Mouse (Mus musculus) liver, embryonic 15.5 days (tissue): ENCODE results near the gene Lamb1. TPM values are rescaled to one million over a fixed set of nuclear protein-coding genes. Genes with fewer than 3 reads are reported as not detected.

Source experiments
- ATAC-seq: fragments of 200-750 bp; cut with Nextera tagmentation; 2 replicates; pipeline ENCODE4 v1.8.0; 2017; ENCODE audit warnings: moderate number of reproducible peaks, mild to moderate bottlenecking, moderate library complexity; ENCODE audit not compliant: insufficient read depth
- H3K27ac ChIP-seq: fragments of 300-500 bp; sonication (generic); replicated peaks from 2 replicates; pipeline ENCODE4 v1.5.1; 2015; ENCODE audit warnings: mild to moderate bottlenecking, inconsistent platforms
- H3K27me3 ChIP-seq: fragments of 300-500 bp; sonication (generic); 2 replicates; pipeline ENCODE4 v1.6.1; 2015; ENCODE audit warnings: mild to moderate bottlenecking, inconsistent platforms
- H3K36me3 ChIP-seq: fragments of 300-500 bp; sonication (generic); replicated peaks from 2 replicates; pipeline ENCODE4 v1.6.1; 2015; ENCODE audit warnings: moderate library complexity, mild to moderate bottlenecking, inconsistent platforms
- H3K4me1 ChIP-seq: fragments of 300-500 bp; sonication (generic); replicated peaks from 2 replicates; pipeline ENCODE4 v1.6.1; 2015; ENCODE audit warnings: inconsistent platforms
- H3K4me2 ChIP-seq: fragments of 300-500 bp; sonication (generic); 2 replicates; pipeline ENCODE4 v1.6.1; 2015; ENCODE audit warnings: moderate library complexity, mild to moderate bottlenecking, inconsistent platforms
- H3K4me3 ChIP-seq: fragments of 300-500 bp; sonication (generic); replicated peaks from 2 replicates; pipeline ENCODE4 v1.5.1; 2015; ENCODE audit warnings: mild to moderate bottlenecking, inconsistent platforms
- H3K9ac ChIP-seq: fragments of 300-500 bp; sonication (generic); 2 replicates; pipeline ENCODE4 v1.6.1; 2015; ENCODE audit warnings: moderate library complexity, mild to moderate bottlenecking, inconsistent platforms
- H3K9me3 ChIP-seq: fragments of 300-500 bp; sonication (generic); replicated peaks from 2 replicates; pipeline ENCODE4 v1.6.1; 2016; ENCODE audit warnings: inconsistent platforms
- WGBS: fragments of 180-500 bp; shearing (Covaris S2); methylation state at CpG from one replicate; pipeline ENCODE4 v1.1.7; 2015; ENCODE audit warnings: mixed read lengths; ENCODE audit not compliant: insufficient replicate concordance; 5-methylcytosine and 5-hydroxymethylcytosine counted together
- polyA plus RNA-seq: library from polyadenylated mRNA; unstranded; fragments of >200 nt; fragmentation: Nextera tagmentation; extraction: Ambion mirVana; gene quantifications from 2 replicates; pipeline ENCODE4 v1.2.1, GENCODE M21; 2015

Gene Lamb1
- polyA plus RNA-seq, 1 experiment from 2014 or later = 4.0 TPM

DNA sequence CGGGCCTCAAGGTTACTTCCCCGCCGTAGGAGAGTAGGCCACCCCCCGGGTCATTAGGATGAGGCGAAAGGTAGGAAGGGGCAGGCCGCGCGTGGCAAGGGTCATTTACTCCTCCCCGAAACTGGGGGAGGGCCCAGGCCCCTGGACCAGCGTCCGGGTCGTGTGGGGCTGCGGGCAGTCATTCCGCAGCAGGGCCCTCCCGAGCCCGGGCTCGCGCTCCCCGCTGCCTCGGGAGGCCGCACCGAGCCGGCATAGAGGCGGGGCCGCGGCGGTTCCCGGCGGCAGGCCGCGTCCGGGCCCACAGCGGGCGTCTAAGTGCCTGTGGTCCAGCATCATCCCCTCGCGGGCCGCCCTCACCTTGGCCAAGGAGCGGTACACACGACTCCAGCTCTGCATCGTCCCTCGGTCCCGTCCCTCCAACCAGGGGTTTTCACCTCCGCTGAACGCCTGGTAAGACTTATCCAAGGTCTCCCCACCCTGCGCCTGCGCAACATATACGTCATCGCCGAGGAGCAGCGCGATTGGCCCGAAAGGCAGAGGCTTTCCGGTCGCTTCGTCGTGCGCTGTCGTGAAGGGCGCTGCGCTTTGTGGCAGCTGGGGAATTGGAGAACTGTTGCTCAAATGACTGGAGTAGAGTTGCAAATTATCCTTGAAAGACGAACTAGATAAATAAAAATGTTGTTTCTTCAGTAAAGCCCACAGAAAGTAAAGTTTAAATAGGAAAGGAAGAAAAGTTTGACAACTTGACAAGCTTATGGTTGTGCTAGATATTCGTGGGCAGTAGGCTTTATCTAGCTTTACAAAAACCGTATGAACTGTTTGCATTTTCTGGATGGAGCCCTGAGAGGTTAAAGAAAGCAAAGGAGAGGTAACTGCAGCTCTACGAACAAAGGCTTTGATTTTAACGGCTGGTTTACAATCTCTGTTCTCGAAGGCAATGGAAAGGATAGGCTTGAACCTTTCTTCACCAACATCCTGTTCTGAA, 86.2 kb downstream of the Lamb1 start, which contains the start of gene Dld:
Dld (minus strand) TSS at position 510 of the 985 bp plus-strand sequence.
- H3K4me2 ChIP-seq = peak within 1 kb of the TSS; percentile 80
- no peaks in the 10 kb centered on the region for H3K27me3 ChIP-seq
- H3K9me3 ChIP-seq = no peaks in the 10 kb centered on the region
- peak within 1 kb of the TSS; percentile 84 for H3K27ac ChIP-seq
- H3K4me1 ChIP-seq = peaks cover 18% of the 10 kb centered on the region
- peaks cover 22% of the 10 kb centered on the region for H3K36me3 ChIP-seq
- 4% methylated on average over 66 of the region's 66 CpGs for WGBS
- H3K9ac ChIP-seq = peak within 1 kb of the TSS; percentile 87
- peak within 1 kb of the TSS; percentile 95 for H3K4me3 ChIP-seq
- peak; percentile 97 for ATAC-seq

DNA sequence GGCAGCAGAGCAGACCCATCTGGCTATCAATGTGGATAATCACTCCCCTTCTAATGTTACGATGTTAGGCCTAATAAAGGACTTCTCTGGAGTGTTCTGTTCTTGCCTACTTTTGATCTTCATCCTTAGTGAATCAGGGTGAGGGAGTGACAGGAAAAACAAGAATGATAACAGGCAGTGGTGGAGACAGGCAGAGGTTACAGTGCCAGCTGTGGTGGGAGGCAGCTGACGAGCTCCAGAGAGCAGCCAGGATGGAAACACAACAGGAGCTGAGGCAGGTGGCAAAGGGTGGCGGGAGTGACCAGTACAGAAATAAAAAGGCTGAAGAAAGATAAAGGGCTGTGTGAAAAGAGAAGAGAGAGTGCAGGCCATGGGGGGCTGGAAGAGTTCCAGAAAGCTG, 101.4 kb downstream of the Lamb1 start:
- H3K4me1 ChIP-seq = no peaks in the 10 kb centered on the region
- H3K36me3 ChIP-seq = no peaks in the 10 kb centered on the region
- no peaks in the 10 kb centered on the region for H3K9me3 ChIP-seq
- no peaks in the 10 kb centered on the region for H3K27me3 ChIP-seq
- 55% methylated on average over 3 of the region's 3 CpGs for WGBS
- H3K9ac ChIP-seq = no peak overlapping the region
- H3K4me3 ChIP-seq = no peak overlapping the region
- no peak for ATAC-seq
- H3K27ac ChIP-seq = no peak overlapping the region
- no peak overlapping the region for H3K4me2 ChIP-seq

GRCm38 (mm10) chr12:31367721-31368120, 102.7 kb downstream of the Lamb1 start:
- WGBS = 72% methylated on average over 5 of the region's 5 CpGs

DNA sequence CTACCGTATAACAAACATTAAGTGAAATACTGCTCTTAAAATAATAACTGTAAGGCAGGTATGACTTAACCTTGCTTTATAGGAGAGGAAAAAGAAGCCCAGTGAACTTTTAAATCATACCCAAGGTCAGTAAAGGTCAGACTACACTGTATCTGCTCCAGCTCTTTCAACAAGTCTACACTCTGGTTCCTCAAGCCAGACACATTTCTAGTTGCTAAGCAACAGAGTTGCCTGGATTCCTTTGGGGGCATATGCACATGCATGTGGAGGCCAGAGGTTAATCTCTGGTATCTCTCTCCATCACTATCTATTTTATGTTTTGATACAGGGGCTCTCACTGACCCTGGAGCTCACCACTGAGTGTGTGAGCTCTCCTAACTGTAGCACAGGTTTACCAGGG, 104.1 kb downstream of the Lamb1 start:
- 75% methylated on average over 1 of the region's 1 CpGs for WGBS

More at GRCm38 (mm10) chr12:31367721-31368120, 102.7 kb downstream of the Lamb1 start:
- Histone ChIP-seq H3K4me1 (no peaks in the 10 kb centered on the region), H3K36me3 (no peaks in the 10 kb centered on the region), H3K9me3 (no peaks in the 10 kb centered on the region), H3K4me3 (no peak overlapping the region), H3K27ac (no peak overlapping the region), H3K9ac (no peak overlapping the region), H3K4me2 (no peak overlapping the region), H3K27me3 (no peaks in the 10 kb centered on the region)
- ATAC-seq = no peak

GRCm38 (mm10) chr12:31369656-31370055, 104.6 kb downstream of the Lamb1 start:
- WGBS = 60% methylated on average over 7 of the region's 7 CpGs
- H3K36me3 ChIP-seq = no peaks in the 10 kb centered on the region
- no peak overlapping the region for H3K4me3 ChIP-seq
- no peaks in the 10 kb centered on the region for H3K27me3 ChIP-seq
- H3K27ac ChIP-seq = no peak overlapping the region
- H3K9me3 ChIP-seq = no peaks in the 10 kb centered on the region
- no peaks in the 10 kb centered on the region for H3K4me1 ChIP-seq
- ATAC-seq = no peak
- no peak overlapping the region for H3K9ac ChIP-seq
- no peak overlapping the region for H3K4me2 ChIP-seq

More for the DNA sequence above, 104.1 kb downstream of the Lamb1 start:
- Histone ChIP-seq H3K4me3 (no peak overlapping the region), H3K4me1 (no peaks in the 10 kb centered on the region), H3K27me3 (no peaks in the 10 kb centered on the region), H3K36me3 (no peaks in the 10 kb centered on the region), H3K4me2 (no peak overlapping the region), H3K9ac (no peak overlapping the region), H3K9me3 (no peaks in the 10 kb centered on the region), H3K27ac (no peak overlapping the region)
- ATAC-seq = no peak

GRCm38 (mm10) chr12:31374603-31375282, 109.7 kb downstream of the Lamb1 start:
- H3K4me2 ChIP-seq = no peak overlapping the region
- no peaks in the 10 kb centered on the region for H3K36me3 ChIP-seq
- ATAC-seq = no peak
- whole genome bisulfite sequencing = 24% methylated on average over 9 of the region's 9 CpGs
- no peaks in the 10 kb centered on the region for H3K27me3 ChIP-seq
- H3K9me3 ChIP-seq = no peaks in the 10 kb centered on the region
- no peak overlapping the region for H3K9ac ChIP-seq
- no peak overlapping the region for H3K27ac ChIP-seq
- H3K4me1 ChIP-seq = 0 out of 2 replicates have a peak, but pooled peaks cover 11% of the 10 kb centered on the region
- no peak overlapping the region for H3K4me3 ChIP-seq

- Histone ChIP-seq H3K9me3 (no peaks in the 10 kb centered on the region), H3K27ac (no peak overlapping the region), H3K27me3 (no peaks in the 10 kb centered on the region), H3K4me2 (no peak overlapping the region), H3K36me3 (no peaks in the 10 kb centered on the region), H3K4me1 (0 out of 2 replicates have a peak, but pooled peaks cover 11% of the 10 kb centered on the region), H3K9ac (no peak overlapping the region), H3K4me3 (no peak overlapping the region)
- ATAC-seq = no peak
- 50% methylated on average over 4 of the region's 4 CpGs for WGBS
Measured at GRCm38 (mm10) chr12:31375283-31375615, 110.2 kb downstream of the Lamb1 start.

- no peaks in the 10 kb centered on the region for H3K36me3 ChIP-seq
- 0 out of 2 replicates have a peak, but pooled peaks cover 11% of the 10 kb centered on the region for H3K4me1 ChIP-seq
- WGBS = 17% methylated on average over 13 of the region's 13 CpGs
- no peak overlapping the region for H3K9ac ChIP-seq
- peak overlapping the region; percentile 36 for H3K4me2 ChIP-seq
- no peak for ATAC-seq
- no peaks in the 10 kb centered on the region for H3K27me3 ChIP-seq
- H3K27ac ChIP-seq = no peak overlapping the region
- peak overlapping the region; percentile 8; the same call in 1 of the 2 replicates for H3K4me3 ChIP-seq
- H3K9me3 ChIP-seq = no peaks in the 10 kb centered on the region
Measured at GRCm38 (mm10) chr12:31376326-31376950, 111.4 kb downstream of the Lamb1 start.

- 65% methylated on average over 11 of the region's 11 CpGs for WGBS
- H3K4me1 ChIP-seq = 0 out of 2 replicates have a peak, but pooled peaks cover 11% of the 10 kb centered on the region
Measured at GRCm38 (mm10) chr12:31377241-31377640, 112.2 kb downstream of the Lamb1 start.

More at GRCm38 (mm10) chr12:31377241-31377640, 112.2 kb downstream of the Lamb1 start:
- H3K4me3 ChIP-seq = no peak overlapping the region
- no peak for ATAC-seq
- H3K9me3 ChIP-seq = no peaks in the 10 kb centered on the region
- H3K27me3 ChIP-seq = no peaks in the 10 kb centered on the region
- no peak overlapping the region for H3K27ac ChIP-seq
- no peak overlapping the region for H3K4me2 ChIP-seq
- no peak overlapping the region for H3K9ac ChIP-seq
- H3K36me3 ChIP-seq = no peaks in the 10 kb centered on the region
